Mouse (Mus musculus) midbrain, embryonic 14.5 days (tissue): ENCODE data around the gene Sept5. TPM values are rescaled to one million over a fixed set of nuclear protein-coding genes. Genes with fewer than 3 reads are reported as not detected.

Source experiments
- ATAC-seq: fragments of 200-750 bp; cut with Nextera tagmentation; 2 replicates; pipeline ENCODE4 v1.8.0; 2017; ENCODE audit warnings: moderate number of reproducible peaks, moderate library complexity; ENCODE audit not compliant: low FRiP score, low TSS enrichment
- DNase-seq: peaks from one replicate; pipeline ENCODE4 v3.0.0-alpha.2; 2015
- H3K27ac ChIP-seq: fragments of 300-500 bp; sonication (generic); replicated peaks from 2 replicates; pipeline ENCODE4 v1.5.1; 2014; ENCODE audit warnings: mild to moderate bottlenecking, low read depth, low read length, moderate library complexity
- H3K27me3 ChIP-seq: fragments of 300-500 bp; sonication (generic); 2 replicates; pipeline ENCODE4 v1.6.1; 2014; ENCODE audit warnings: low read length, control low read depth, mixed read lengths; ENCODE audit not compliant: control insufficient read depth, insufficient read depth
- H3K36me3 ChIP-seq: fragments of 300-500 bp; sonication (generic); 2 replicates; pipeline ENCODE4 v1.6.1; 2014; ENCODE audit warnings: low read length, control low read depth; ENCODE audit not compliant: control insufficient read depth, insufficient read depth
- H3K4me1 ChIP-seq: fragments of 300-500 bp; sonication (generic); 2 replicates; pipeline ENCODE4 v1.6.1; 2014; ENCODE audit warnings: mild to moderate bottlenecking, antibody characterized with exemption, low read length, control low read depth; ENCODE audit not compliant: control insufficient read depth, insufficient read depth
- H3K4me2 ChIP-seq: fragments of 300-500 bp; sonication (generic); 2 replicates; pipeline ENCODE4 v1.6.1; 2014; ENCODE audit warnings: mild to moderate bottlenecking, low read length, moderate library complexity
- H3K4me3 ChIP-seq: fragments of 300-500 bp; sonication (generic); replicated peaks from 2 replicates; pipeline ENCODE4 v1.5.1; 2014; ENCODE audit warnings: low read depth, low read length
- H3K9ac ChIP-seq: fragments of 300-500 bp; sonication (generic); replicated peaks from 2 replicates; pipeline ENCODE4 v1.6.1; 2014; ENCODE audit warnings: mild to moderate bottlenecking, low read length, moderate library complexity
- H3K9me3 ChIP-seq: fragments of 300-500 bp; sonication (generic); 2 replicates; pipeline ENCODE4 v1.6.1; 2016; ENCODE audit warnings: low read length, control low read depth, mixed read lengths; ENCODE audit not compliant: control insufficient read depth
- WGBS: fragments of 180-500 bp; shearing (Covaris S2); extraction: QIAGEN DNeasy Blood & Tissue Kit; methylation state at CpG from one replicate; pipeline ENCODE4 v1.1.7; 2014; 5-methylcytosine and 5-hydroxymethylcytosine counted together
- polyA plus RNA-seq: library from polyadenylated mRNA; unstranded; fragments of >200 nt; fragmentation: Nextera tagmentation; extraction: Ambion mirVana; gene quantifications from 2 replicates; pipeline ENCODE4 v1.2.1, GENCODE M21; 2014

Sept5 gene
- polyA plus RNA-seq, 1 experiment from 2014 or later: 175 TPM

- H3K27ac ChIP-seq: no peak overlapping the region
- DNase-seq: no peak
- H3K4me3 ChIP-seq: peak overlapping the region; percentile 60; the same call in 1 of the 2 replicates
- peak overlapping the region; percentile 88 for H3K4me2 ChIP-seq
- H3K9ac ChIP-seq: no peak overlapping the region; the same call in 1 of the 2 replicates
- H3K9me3 ChIP-seq: no peaks in the 10 kb centered on the region
- H3K36me3 ChIP-seq: peaks cover 37% of the 10 kb centered on the region
- peaks cover 37% of the 10 kb centered on the region for H3K4me1 ChIP-seq
- ATAC-seq: no peak
- peaks cover 51% of the 10 kb centered on the region for H3K27me3 ChIP-seq
- 29% methylated on average over 3 of the region's 3 CpGs for WGBS
These were observed 2.6 kb downstream of the Sept5 start for GRCm38 (mm10) chr16:18627163-18627562.

- Histone ChIP-seq H3K27me3 (peaks cover 58% of the 10 kb centered on the region), H3K27ac (no peak within 1 kb of the TSS), H3K4me1 (peaks cover 37% of the 10 kb centered on the region), H3K4me3 (peak within 1 kb of the TSS; percentile 60), H3K9ac (peak within 1 kb of the TSS; percentile 71), H3K4me2 (peak within 1 kb of the TSS; percentile 88), H3K9me3 (no peaks in the 10 kb centered on the region), H3K36me3 (peaks cover 45% of the 10 kb centered on the region)
- ATAC-seq (peak; percentile 29), DNase-seq (peak; percentile 88)
- WGBS: under 1% methylated on average over 65 of the region's 65 CpGs
These were observed 3.3 kb downstream of the Sept5 start, which contains the start of gene Gm49601 for GRCm38 (mm10) chr16:18626376-18626878. Gm49601 (minus strand) TSS chr16:18626427.

- Histone ChIP-seq H3K4me2 (peak overlapping the region; percentile 88), H3K4me3 (peak overlapping the region; percentile 45), H3K9ac (peak overlapping the region; percentile 71), H3K27ac (no peak overlapping the region), H3K9me3 (no peaks in the 10 kb centered on the region), H3K27me3 (peaks cover 64% of the 10 kb centered on the region), H3K4me1 (peaks cover 43% of the 10 kb centered on the region), H3K36me3 (peaks cover 45% of the 10 kb centered on the region)
- 10% methylated on average over 26 of the region's 26 CpGs for WGBS
- ATAC-seq: no peak
- DNase-seq: no peak
These were observed 3.9 kb downstream of the Sept5 start for GRCm38 (mm10) chr16:18625791-18626311.

GRCm38 (mm10) chr16:18625097-18625496, 4.7 kb downstream of the Sept5 start:
- Histone ChIP-seq H3K4me3 (no peak overlapping the region), H3K36me3 (peaks cover 48% of the 10 kb centered on the region), H3K27ac (no peak overlapping the region), H3K4me1 (peaks cover 42% of the 10 kb centered on the region), H3K9me3 (no peaks in the 10 kb centered on the region), H3K9ac (no peak overlapping the region), H3K4me2 (no peak overlapping the region), H3K27me3 (peaks cover 72% of the 10 kb centered on the region)
- ATAC-seq (no peak), DNase-seq (no peak)
- 42% methylated on average over 14 of the region's 14 CpGs for WGBS

GRCm38 (mm10) chr16:18624641-18625040, 5.1 kb downstream of the Sept5 start:
- H3K27me3 ChIP-seq: peaks cover 76% of the 10 kb centered on the region
- H3K4me2 ChIP-seq: no peak overlapping the region
- H3K4me3 ChIP-seq: no peak overlapping the region
- H3K4me1 ChIP-seq: peaks cover 41% of the 10 kb centered on the region
- DNase-seq (no peak), ATAC-seq (no peak)
- no peak overlapping the region for H3K9ac ChIP-seq
- H3K9me3 ChIP-seq: no peaks in the 10 kb centered on the region
- 29% methylated on average over 15 of the region's 15 CpGs for WGBS
- H3K27ac ChIP-seq: no peak overlapping the region
- H3K36me3 ChIP-seq: peaks cover 52% of the 10 kb centered on the region

GRCm38 (mm10) chr16:18623751-18624540, 5.8 kb downstream of the Sept5 start:
- H3K4me1 ChIP-seq: peaks cover 41% of the 10 kb centered on the region
- DNase-seq (no peak), ATAC-seq (no peak)
- no peak overlapping the region for H3K9ac ChIP-seq
- no peaks in the 10 kb centered on the region for H3K9me3 ChIP-seq
- H3K4me3 ChIP-seq: no peak overlapping the region
- 32% methylated on average over 15 of the region's 15 CpGs for WGBS
- peaks cover 83% of the 10 kb centered on the region for H3K27me3 ChIP-seq
- H3K36me3 ChIP-seq: peaks cover 56% of the 10 kb centered on the region
- H3K27ac ChIP-seq: no peak overlapping the region
- H3K4me2 ChIP-seq: no peak overlapping the region

- H3K9me3 ChIP-seq: no peaks in the 10 kb centered on the region
- WGBS: 32% methylated on average over 29 of the region's 29 CpGs
- H3K9ac ChIP-seq: no peak overlapping the region
- peaks cover 91% of the 10 kb centered on the region for H3K27me3 ChIP-seq
- no peak overlapping the region; the same call in 1 of the 2 replicates for H3K4me3 ChIP-seq
- H3K27ac ChIP-seq: no peak overlapping the region
- ATAC-seq (no peak), DNase-seq (no peak)
- H3K4me2 ChIP-seq: no peak overlapping the region
- H3K4me1 ChIP-seq: peaks cover 34% of the 10 kb centered on the region
- peaks cover 56% of the 10 kb centered on the region for H3K36me3 ChIP-seq
These were observed 6.6 kb downstream of the Sept5 start for GRCm38 (mm10) chr16:18622916-18623750.

GRCm38 (mm10) chr16:18622019-18622418, 7.7 kb downstream of the Sept5 start, which contains the start of gene Gp1bb:
Gp1bb (minus strand) TSS chr16:18622403.
- Histone ChIP-seq H3K4me1 (peaks cover 23% of the 10 kb centered on the region), H3K9me3 (no peaks in the 10 kb centered on the region), H3K36me3 (peaks cover 56% of the 10 kb centered on the region), H3K27ac (no peak within 1 kb of the TSS), H3K9ac (peak within 1 kb of the TSS; percentile 34; the same call in 1 of the 2 replicates), H3K4me2 (peak within 1 kb of the TSS; percentile 59), H3K27me3 (peaks cover 87% of the 10 kb centered on the region), H3K4me3 (peak within 1 kb of the TSS; percentile 33)
- WGBS: 10% methylated on average over 17 of the region's 17 CpGs
- DNase-seq: no peak
- no peak for ATAC-seq
